Mouse (Mus musculus) lung, postnatal 0 days (tissue): ENCODE results near the gene Cdk19. TPM values are rescaled to one million over a fixed set of nuclear protein-coding genes. Genes with fewer than 3 reads are reported as not detected.
A peak's percentile ranks its signal among the peaks of the same experiment; 100 is the strongest.

Experiments
- ATAC-seq: fragments of 200-750 bp; cut with Nextera tagmentation; 2 replicates; pipeline ENCODE4 v1.8.0; 2017; ENCODE audit warnings: moderate library complexity
- DNase-seq: peaks from one replicate; pipeline ENCODE4 v3.0.0-alpha.2; 2016; ENCODE audit warnings: low spot score
- H3K27ac ChIP-seq: fragments of 300-500 bp; sonication (generic); 2 replicates; pipeline ENCODE4 v1.5.1; 2014; ENCODE audit warnings: antibody characterized with exemption, mild to moderate bottlenecking, low read length, mixed read lengths
- H3K27me3 ChIP-seq: fragments of 300-500 bp; sonication (generic); replicated peaks from 2 replicates; pipeline ENCODE4 v1.6.1; 2014; ENCODE audit warnings: low read length, mixed read lengths; ENCODE audit not compliant: insufficient read depth
- H3K36me3 ChIP-seq: fragments of 300-500 bp; sonication (generic); 2 replicates; pipeline ENCODE4 v1.6.1; 2014; ENCODE audit warnings: low read length, mixed read lengths; ENCODE audit not compliant: insufficient read depth
- H3K4me1 ChIP-seq: fragments of 300-500 bp; sonication (generic); 2 replicates; pipeline ENCODE4 v1.6.1; 2014; ENCODE audit warnings: antibody characterized with exemption, low read depth, low read length, mixed read lengths; ENCODE audit not compliant: insufficient read depth
- H3K4me2 ChIP-seq: fragments of 300-500 bp; sonication (generic); replicated peaks from 2 replicates; pipeline ENCODE4 v1.6.1; 2014; ENCODE audit warnings: low read depth, mild to moderate bottlenecking, low read length, moderate library complexity, mixed read lengths
- H3K4me3 ChIP-seq: fragments of 300-500 bp; sonication (generic); 2 replicates; pipeline ENCODE4 v1.5.1; 2014; ENCODE audit warnings: low read depth, low read length
- H3K9ac ChIP-seq: fragments of 300-500 bp; sonication (generic); replicated peaks from 2 replicates; pipeline ENCODE4 v1.6.1; 2014; ENCODE audit warnings: low read depth, mild to moderate bottlenecking
- H3K9me3 ChIP-seq: fragments of 300-500 bp; sonication (generic); 2 replicates; pipeline ENCODE4 v1.6.1; 2016; ENCODE audit warnings: low read length, mixed read lengths
- CTCF ChIP-seq: IDR thresholded peaks from 2 replicates; pipeline ENCODE4 v1.5.1; 2016; ENCODE audit warnings: antibody characterized with exemption, mild to moderate bottlenecking
- EP300 ChIP-seq: IDR thresholded peaks from 2 replicates; pipeline ENCODE4 v1.6.1; 2016; ENCODE audit warnings: antibody characterized with exemption, mild to moderate bottlenecking, control low read depth
- WGBS: fragments of 180-500 bp; shearing (Covaris S2); extraction: QIAGEN DNeasy Blood & Tissue Kit; methylation state at CpG from one replicate; pipeline ENCODE4 v1.1.7; 2014; 5-methylcytosine and 5-hydroxymethylcytosine counted together
- polyA plus RNA-seq: library from polyadenylated mRNA; unstranded; fragments of >200 nt; fragmentation: Nextera tagmentation; extraction: Ambion mirVana; gene quantifications from 2 replicates; pipeline ENCODE4 v1.2.1, GENCODE M21; 2015

The Cdk19 gene
- polyA plus RNA-seq, 1 experiment from 2014 or later = 6.7 TPM

DNA sequence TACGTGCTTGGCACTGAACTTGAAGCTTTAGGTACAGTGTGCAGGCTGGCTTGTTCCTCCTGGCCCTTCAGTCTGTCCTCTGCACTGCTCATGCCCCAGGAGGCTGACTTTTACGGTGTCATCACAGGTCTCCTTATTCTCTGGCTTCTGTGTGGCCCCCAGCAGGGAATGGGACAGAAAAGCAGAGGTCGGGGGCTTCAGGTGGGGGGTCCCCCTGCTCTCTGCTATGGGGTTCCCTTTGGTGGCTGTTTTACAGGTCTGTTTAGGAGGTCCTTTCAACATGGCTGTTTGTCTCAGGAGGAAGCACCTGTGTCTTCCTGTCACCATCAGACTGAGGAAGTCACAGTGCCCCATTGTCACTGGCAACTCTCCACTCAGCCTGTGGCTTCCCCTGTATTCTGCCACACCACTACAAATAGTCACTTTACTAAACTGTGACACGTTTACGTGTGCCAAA, 175.9 kb downstream of the Cdk19 start:
- WGBS = 67% methylated on average over 5 of the region's 5 CpGs
- ATAC-seq (no peak), DNase-seq (peak; percentile 10)

DNA sequence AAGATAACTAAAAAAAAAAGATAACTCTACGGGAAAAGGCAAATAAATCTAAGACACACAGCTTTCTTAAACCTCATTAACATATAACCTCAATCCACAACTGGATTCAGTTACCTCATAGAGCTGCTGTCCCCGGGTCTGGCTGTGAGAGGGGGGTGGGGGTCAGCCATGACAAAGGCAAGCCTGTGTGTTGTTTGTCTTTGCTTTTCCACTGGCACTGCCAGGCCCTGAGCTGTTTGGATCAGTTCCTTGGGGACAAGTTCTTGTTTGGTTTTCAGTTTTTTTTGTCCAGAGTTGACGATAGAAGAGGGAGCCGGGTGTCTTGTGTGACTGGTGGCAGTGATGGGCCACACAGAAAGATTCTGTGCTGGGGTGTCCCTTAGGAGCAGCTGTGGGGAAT, 177.1 kb downstream of the Cdk19 start:
- H3K9me3 ChIP-seq = no peaks in the 10 kb centered on the region
- 0 out of 2 replicates have a peak, but pooled peaks have one; percentile 32 for ATAC-seq
- H3K4me3 ChIP-seq = no peak overlapping the region
- no peak for TF ChIP-seq CTCF
- no peak for TF ChIP-seq EP300
- 19% methylated on average over 4 of the region's 4 CpGs for WGBS
- no peaks in the 10 kb centered on the region for H3K36me3 ChIP-seq
- H3K4me2 ChIP-seq = no peak overlapping the region
- H3K27me3 ChIP-seq = no peaks in the 10 kb centered on the region
- DNase-seq = peak; percentile 16
- no peaks in the 10 kb centered on the region for H3K4me1 ChIP-seq
- no peak overlapping the region for H3K27ac ChIP-seq
- no peak overlapping the region for H3K9ac ChIP-seq

More for the DNA sequence above, 175.9 kb downstream of the Cdk19 start:
- Histone ChIP-seq H3K27ac (no peak overlapping the region), H3K36me3 (no peaks in the 10 kb centered on the region), H3K4me2 (no peak overlapping the region), H3K27me3 (no peaks in the 10 kb centered on the region), H3K9ac (no peak overlapping the region), H3K4me1 (no peaks in the 10 kb centered on the region), H3K4me3 (no peak overlapping the region), H3K9me3 (no peaks in the 10 kb centered on the region)
- TF ChIP-seq EP300 = no peak
- TF ChIP-seq CTCF = no peak

DNA sequence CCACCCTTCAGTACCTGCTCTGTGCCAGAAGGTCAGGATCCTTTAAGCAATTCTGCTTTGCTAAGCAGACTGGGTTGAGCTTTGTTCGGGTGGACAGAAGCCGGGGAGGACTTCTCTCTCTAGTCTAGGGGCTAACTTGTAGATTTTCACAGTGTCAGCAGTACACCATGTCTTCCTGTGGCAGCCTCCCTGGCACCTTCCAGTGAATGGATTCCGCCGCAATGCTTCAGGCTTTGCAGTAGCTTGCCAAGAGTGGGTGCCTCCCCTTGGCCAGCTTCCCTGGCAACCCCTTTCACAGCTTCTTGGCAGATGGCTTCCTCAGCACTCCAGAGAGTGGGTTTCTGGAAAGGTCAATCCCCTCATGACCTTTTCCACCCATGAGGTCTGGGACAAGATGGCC, 180.2 kb downstream of the Cdk19 start:
- Histone ChIP-seq H3K4me2 (no peak overlapping the region), H3K27ac (no peak overlapping the region), H3K4me3 (no peak overlapping the region), H3K4me1 (no peaks in the 10 kb centered on the region), H3K36me3 (no peaks in the 10 kb centered on the region), H3K9ac (no peak overlapping the region), H3K9me3 (no peaks in the 10 kb centered on the region), H3K27me3 (no peaks in the 10 kb centered on the region)
- ATAC-seq (no peak), DNase-seq (peak; percentile 15)
- no peak for TF ChIP-seq CTCF
- TF ChIP-seq EP300 = no peak
- WGBS = 62% methylated on average over 4 of the region's 4 CpGs

DNA sequence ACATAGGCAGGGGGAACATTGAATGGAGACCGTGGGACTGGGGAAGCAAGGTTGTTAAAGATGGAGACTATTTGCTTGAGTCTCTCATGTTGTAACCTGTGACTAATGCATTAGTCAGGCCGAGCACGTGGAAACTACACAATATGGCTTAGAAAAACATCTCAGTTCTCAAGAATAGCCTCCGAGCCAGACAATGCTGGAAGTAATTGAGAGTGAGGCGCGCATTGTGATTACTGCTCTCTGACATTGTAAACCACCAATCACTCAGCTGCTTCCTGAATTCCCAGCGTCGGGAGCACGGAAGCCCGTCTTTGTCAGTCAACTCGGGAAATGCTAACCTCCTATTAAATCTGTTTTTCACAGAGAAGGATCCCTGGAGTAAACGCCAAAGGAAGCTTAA, 182.2 kb downstream of the Cdk19 start:
- Histone ChIP-seq H3K27me3 (no peaks in the 10 kb centered on the region), H3K9me3 (no peaks in the 10 kb centered on the region), H3K36me3 (no peaks in the 10 kb centered on the region), H3K4me1 (no peaks in the 10 kb centered on the region), H3K4me2 (no peak overlapping the region), H3K9ac (no peak overlapping the region), H3K4me3 (no peak overlapping the region), H3K27ac (no peak overlapping the region)
- WGBS = 36% methylated on average over 12 of the region's 12 CpGs
- DNase-seq (peak; percentile 70), ATAC-seq (peak; percentile 63)
- TF ChIP-seq CTCF (no peak), EP300 (no peak)

DNA sequence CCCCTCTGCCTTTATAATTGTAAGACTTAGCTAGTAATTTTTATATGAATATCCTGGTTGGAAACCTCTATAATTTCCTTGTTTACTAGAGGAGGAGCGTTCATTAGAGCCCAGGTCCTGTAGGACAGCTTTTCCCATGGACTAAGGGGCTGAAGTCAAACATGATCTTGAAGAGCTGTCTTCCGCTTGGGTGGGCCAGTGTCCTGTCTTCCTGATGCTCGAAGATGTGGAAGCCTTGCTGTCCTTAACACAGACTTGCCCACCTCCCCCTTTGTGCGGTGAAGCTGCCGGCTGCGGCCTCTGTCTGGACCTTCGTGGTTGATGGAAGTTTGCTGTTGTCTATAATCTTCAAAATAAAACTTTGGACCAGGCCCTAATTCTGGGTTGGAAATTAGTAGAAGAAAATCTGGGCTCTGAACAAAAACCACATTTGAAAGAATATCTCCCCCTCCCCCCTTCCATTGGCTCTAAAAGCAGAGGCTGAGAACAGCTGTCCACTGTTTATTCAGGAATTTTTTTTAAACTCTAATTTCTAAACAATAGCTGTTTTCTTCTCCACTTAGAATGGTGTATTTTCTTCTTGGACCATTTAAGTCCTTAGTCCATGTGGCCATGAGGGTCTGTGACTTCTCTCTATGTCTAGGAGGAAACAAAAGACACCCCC, 184.1 kb downstream of the Cdk19 start:
- TF ChIP-seq EP300 (no peak), CTCF (no peak)
- Histone ChIP-seq H3K9ac (no peak overlapping the region), H3K9me3 (no peaks in the 10 kb centered on the region), H3K36me3 (no peaks in the 10 kb centered on the region), H3K4me2 (no peak overlapping the region), H3K4me1 (no peaks in the 10 kb centered on the region), H3K27ac (no peak overlapping the region), H3K27me3 (no peaks in the 10 kb centered on the region), H3K4me3 (no peak overlapping the region)
- no peak for ATAC-seq
- no peak for DNase-seq
- WGBS = 53% methylated on average over 7 of the region's 7 CpGs

DNA sequence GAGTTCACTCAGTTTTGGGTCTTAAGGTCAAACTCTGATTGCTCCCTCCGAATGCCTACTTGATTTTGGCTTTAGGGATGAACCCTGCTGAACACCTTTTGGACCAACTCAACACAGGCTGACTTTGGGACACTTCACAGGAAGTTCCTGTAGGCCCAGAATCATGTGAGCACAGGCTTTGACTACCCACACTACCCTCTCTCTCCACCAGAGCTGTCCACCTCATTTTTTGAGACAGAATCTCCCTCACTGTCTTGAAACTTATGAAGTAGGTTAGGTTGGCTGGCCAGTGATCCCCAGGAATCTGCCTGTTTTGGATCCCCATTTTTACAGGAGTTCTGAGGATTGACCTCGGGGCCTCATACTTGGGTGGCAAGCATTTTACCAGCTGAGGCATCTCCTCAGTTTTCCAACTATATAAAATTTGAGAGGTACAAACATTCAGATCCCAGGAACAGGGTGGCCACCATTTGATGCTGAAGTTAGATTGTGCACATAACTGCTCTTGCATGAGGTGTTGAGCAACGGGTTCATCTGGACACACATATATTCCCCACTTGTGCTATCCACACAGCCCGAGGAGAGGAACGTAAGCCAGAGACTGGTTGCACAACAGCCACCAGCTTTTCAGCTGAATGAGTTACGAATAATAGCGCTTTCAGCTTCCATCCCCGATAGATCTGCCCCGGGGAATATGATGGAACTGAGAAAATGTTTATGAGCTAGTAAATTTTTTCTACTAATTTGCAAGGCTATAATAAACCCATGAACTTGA, 184.9 kb downstream of the Cdk19 start:
- TF ChIP-seq EP300 = no peak
- TF ChIP-seq CTCF = peak; percentile 15; the same call in 1 of the 2 replicates
- peak; percentile 61 for DNase-seq
- Histone ChIP-seq H3K4me3 (no peak overlapping the region), H3K9me3 (no peaks in the 10 kb centered on the region), H3K4me1 (no peaks in the 10 kb centered on the region), H3K27ac (no peak overlapping the region), H3K4me2 (no peak overlapping the region), H3K36me3 (no peaks in the 10 kb centered on the region), H3K9ac (no peak overlapping the region), H3K27me3 (no peaks in the 10 kb centered on the region)
- WGBS = 61% methylated on average over 9 of the region's 9 CpGs
- peak; percentile 27; the same call in 1 of the 2 replicates for ATAC-seq
